In genomic region chr13:45391854-45392454, GRCm38 (mm10) we compare ENCODE assay signal across 8 mouse cellular contexts. TPM values are rescaled to one million over a fixed set of nuclear protein-coding genes. Genes with fewer than 3 reads are reported as not detected.
DNase-seq lines count a peak whose midpoint lies in the region; ATAC-seq and TF ChIP-seq lines count a peak whose summit lies in the region.

No protein-coding gene starts in this region.

- H3K4me3 ChIP-seq in heart, embryonic 13.5 days, result peak overlapping the region; percentile 87

- 30% methylated on average over 9 of the region's 9 CpGs for WGBS in heart, embryonic 13.5 days

- peaks cover 64% of the 10 kb centered on the region for H3K4me1 ChIP-seq in heart, embryonic 13.5 days

- DNase-seq in right cerebral cortex, postnatal 10 days (ENCODE audit: low spot score in 2 of 2), result peak; percentile 61 to 69
- DNase-seq in right cerebral cortex, postnatal 36 days (ENCODE audit: low spot score in 2 of 2), result no peak
- peak; percentile 35 for DNase-seq in brain, embryonic 14.5 days (ENCODE audit: low read depth)
- DNase-seq in kidney, postnatal 10 days, result peak; percentile 88
- DNase-seq in lung, postnatal 25 days (ENCODE audit: low spot score), result peak; percentile 55
- no peak for DNase-seq in cerebellum, adult 9-10 months
- DNase-seq in thymus, postnatal 0 days (ENCODE audit: low spot score), result no peak

- H3K9me3 ChIP-seq in heart, embryonic 13.5 days, result no peaks in the 10 kb centered on the region

- no peak for TF ChIP-seq POLR2A in brain, embryonic 14.5 days (IDR thresholded peaks at IDR 0.05; ENCODE audit: borderline replicate concordance, extremely low read depth, insufficient read depth, insufficient read length, poor library complexity, severe bottlenecking)

- no peak overlapping the region for H3K9ac ChIP-seq in heart, embryonic 13.5 days

- peak overlapping the region; percentile 100 for H3K4me2 ChIP-seq in heart, embryonic 13.5 days

- H3K27ac ChIP-seq in heart, embryonic 13.5 days (replicated peaks), result peak overlapping the region; percentile 81

- H3K36me3 ChIP-seq in heart, embryonic 13.5 days, result 0 out of 2 replicates have a peak, but pooled peaks cover 3% of the 10 kb centered on the region

- no peak for ATAC-seq in heart, embryonic 13.5 days (ENCODE audit: extremely low read depth, insufficient number of reproducible peaks, low FRiP score, low TSS enrichment)

- H3K27me3 ChIP-seq in heart, embryonic 13.5 days (replicated peaks), result no peaks in the 10 kb centered on the region

- no peak for TF ChIP-seq CTCF in brain, embryonic 14.5 days (IDR thresholded peaks at IDR 0.05; ENCODE audit: borderline replicate concordance, extremely low read depth, insufficient read depth, insufficient read length)

RNA-seq across cellular contexts. Expression of gene Mylip, which starts 2.4 kb away (rescaled TPM):
- 5.4 and 7.8 TPM in 2 replicates for polyA plus RNA-seq in brain, embryonic 14.5 days (2012; rRNA removed)
- 6.5 and 8.1 TPM in 2 replicates for polyA plus RNA-seq in heart, embryonic 13.5 days (2015; fragmentation: Nextera tagmentation; extraction: Ambion mirVana)
- 8.0 and 15.6 TPM in 2 replicates for polyA plus RNA-seq in thymus, postnatal 0 days (2015; fragmentation: Nextera tagmentation; extraction: Ambion mirVana)

Comparison
In these comparisons a context has a peak if more than half of its experiments do, and no peak if none do; other contexts are left out.
1. DNase-seq: peak in right cerebral cortex, postnatal 10 days (2 of 2), brain, embryonic 14.5 days (single experiment), kidney, postnatal 10 days (single experiment) and lung, postnatal 25 days (single experiment); none in right cerebral cortex, postnatal 36 days (0 of 2), cerebellum, adult 9-10 months (single experiment) and thymus, postnatal 0 days (single experiment).